Mouse (Mus musculus): Measurements from ENCODE around the gene Heatr3. TPM values are rescaled to one million over a fixed set of nuclear protein-coding genes. Genes with fewer than 3 reads are reported as not detected.

The Heatr3 gene
- polyA plus RNA-seq, 1 experiment from 2014 or later: 36.2 TPM

DNA sequence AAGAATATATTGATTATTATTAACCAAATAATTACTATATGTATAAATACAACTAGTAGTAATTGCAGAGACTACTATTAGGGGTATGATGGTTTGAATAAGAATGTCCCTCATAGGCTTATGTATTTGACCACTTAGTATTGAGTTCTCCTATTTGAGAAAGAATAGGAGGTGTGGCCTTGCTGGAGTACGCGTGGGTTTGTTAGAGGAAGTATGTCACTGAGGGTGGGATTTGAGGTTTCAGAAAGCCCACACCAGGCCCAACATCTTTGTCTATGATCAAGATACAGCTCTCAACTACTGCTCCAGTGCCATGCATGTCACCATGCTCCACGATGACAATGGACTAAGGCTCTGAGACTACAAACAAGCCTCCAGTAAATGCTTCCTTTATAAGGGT is 1.6 kb downstream of the Heatr3 start:
- 0 out of 2 replicates have a peak overlapping the region, but pooled peaks have one; percentile 26 for H3K9ac ChIP-seq
- no peak for ATAC-seq (ENCODE audit: low read depth)
- peaks cover 58% of the 10 kb centered on the region for H3K36me3 ChIP-seq
- peak overlapping the region; percentile 9 for H3K4me3 ChIP-seq
- WGBS: 93% methylated on average over 3 of the region's 3 CpGs
- H3K4me2 ChIP-seq: peak overlapping the region; percentile 81; the same call in 1 of the 2 replicates
- H3K4me1 ChIP-seq (replicated peaks): peaks cover 24% of the 10 kb centered on the region
- H3K27me3 ChIP-seq: no peaks in the 10 kb centered on the region
- no peaks in the 10 kb centered on the region for H3K9me3 ChIP-seq
- no peak overlapping the region for H3K27ac ChIP-seq (replicated peaks)

GRCm38 (mm10) chr8:88141629-88142028 is 4.0 kb downstream of the Heatr3 start:
- no peak for ATAC-seq (ENCODE audit: low read depth)
- Histone ChIP-seq H3K4me1 (replicated peaks) (peaks cover 24% of the 10 kb centered on the region), H3K27ac (replicated peaks) (no peak overlapping the region), H3K4me2 (no peak overlapping the region), H3K27me3 (no peaks in the 10 kb centered on the region), H3K9ac (no peak overlapping the region), H3K36me3 (peaks cover 60% of the 10 kb centered on the region), H3K9me3 (no peaks in the 10 kb centered on the region), H3K4me3 (no peak overlapping the region)
- 93% methylated on average over 3 of the region's 3 CpGs for whole genome bisulfite sequencing

GRCm38 (mm10) chr8:88144041-88144440 is 6.4 kb downstream of the Heatr3 start:
- Histone ChIP-seq H3K4me2 (no peak overlapping the region), H3K9ac (no peak overlapping the region), H3K4me1 (replicated peaks) (peaks cover 17% of the 10 kb centered on the region), H3K9me3 (no peaks in the 10 kb centered on the region), H3K36me3 (peaks cover 82% of the 10 kb centered on the region), H3K4me3 (no peak overlapping the region), H3K27ac (replicated peaks) (no peak overlapping the region), H3K27me3 (no peaks in the 10 kb centered on the region)
- 95% methylated on average over 5 of the region's 5 CpGs for WGBS
- no peak for ATAC-seq (ENCODE audit: low read depth)

DNA sequence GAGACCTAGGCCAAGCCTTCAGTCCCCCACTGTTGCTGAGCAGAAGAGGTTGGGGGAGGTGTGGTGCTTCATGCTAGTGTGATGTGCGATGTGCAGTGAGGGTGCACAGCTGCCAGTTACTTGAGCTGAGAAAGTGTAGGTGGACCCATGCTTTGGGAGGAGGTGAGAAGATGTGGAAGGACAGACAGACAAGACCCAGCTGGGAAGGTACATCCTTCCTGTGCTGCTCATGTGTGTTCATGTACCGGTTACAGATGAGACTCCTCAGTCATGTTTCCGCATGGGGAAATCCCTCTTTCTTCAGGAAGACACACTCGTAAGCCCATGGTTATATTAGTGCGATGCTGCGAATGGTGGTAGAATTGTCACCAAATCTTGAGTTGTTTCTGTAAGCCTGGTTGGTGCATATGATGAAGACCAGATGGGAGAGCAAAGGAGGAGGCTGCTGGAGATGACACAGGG is 13.3 kb downstream of the Heatr3 start:
- no peak overlapping the region for H3K4me3 ChIP-seq
- peaks cover 84% of the 10 kb centered on the region for H3K36me3 ChIP-seq
- no peak overlapping the region for H3K4me2 ChIP-seq
- no peak overlapping the region for H3K27ac ChIP-seq (replicated peaks)
- ATAC-seq (ENCODE audit: low read depth): no peak
- no peaks in the 10 kb centered on the region for H3K4me1 ChIP-seq (replicated peaks)
- H3K9me3 ChIP-seq: no peaks in the 10 kb centered on the region
- WGBS: 97% methylated on average over 6 of the region's 6 CpGs
- H3K9ac ChIP-seq: no peak overlapping the region
- no peaks in the 10 kb centered on the region for H3K27me3 ChIP-seq

DNA sequence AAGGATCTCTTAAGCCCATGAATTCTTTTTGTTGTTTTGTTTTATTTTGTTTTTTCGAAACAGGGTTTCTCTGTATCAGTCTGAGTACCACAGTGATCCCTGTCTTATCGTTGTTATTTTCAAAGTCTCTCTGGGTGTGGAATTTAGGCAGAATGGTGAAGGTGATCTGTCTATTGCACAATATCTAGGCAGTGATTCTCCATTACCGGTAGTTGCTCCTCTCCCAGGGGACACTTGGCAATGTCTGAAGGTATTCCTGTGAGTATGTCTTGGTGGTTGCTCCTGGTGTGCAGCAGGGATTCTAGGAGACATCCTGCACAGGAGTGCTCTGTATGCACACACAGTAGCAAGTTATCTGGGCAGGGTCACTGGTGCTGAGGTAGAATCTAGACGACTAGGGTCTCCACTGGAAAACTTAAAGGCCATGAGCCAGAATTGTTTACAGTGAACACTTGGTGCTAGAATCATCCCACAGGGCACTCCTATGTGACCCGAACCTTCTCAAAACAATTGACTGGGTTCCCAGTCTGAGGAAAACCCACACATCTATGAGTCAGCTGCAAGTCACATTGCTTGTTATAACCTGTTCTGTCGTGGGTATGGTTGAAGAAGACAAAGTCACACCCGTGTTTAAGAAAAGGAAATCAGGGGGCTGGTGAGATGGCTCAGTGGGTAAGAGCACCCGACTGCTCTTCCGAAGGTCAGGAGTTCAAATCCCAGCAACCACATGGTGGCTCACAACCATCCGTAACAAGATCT is 22.8 kb downstream of the Heatr3 start:
- no peak overlapping the region for H3K27ac ChIP-seq (replicated peaks)
- no peaks in the 10 kb centered on the region for H3K9me3 ChIP-seq
- H3K4me3 ChIP-seq: no peak overlapping the region
- no peak overlapping the region for H3K9ac ChIP-seq
- 89% methylated on average over 10 of the region's 10 CpGs for WGBS
- H3K36me3 ChIP-seq: peaks cover 91% of the 10 kb centered on the region
- H3K4me1 ChIP-seq (replicated peaks): no peaks in the 10 kb centered on the region
- no peak overlapping the region for H3K4me2 ChIP-seq
- H3K27me3 ChIP-seq: no peaks in the 10 kb centered on the region
- ATAC-seq (ENCODE audit: low read depth): no peak

DNA sequence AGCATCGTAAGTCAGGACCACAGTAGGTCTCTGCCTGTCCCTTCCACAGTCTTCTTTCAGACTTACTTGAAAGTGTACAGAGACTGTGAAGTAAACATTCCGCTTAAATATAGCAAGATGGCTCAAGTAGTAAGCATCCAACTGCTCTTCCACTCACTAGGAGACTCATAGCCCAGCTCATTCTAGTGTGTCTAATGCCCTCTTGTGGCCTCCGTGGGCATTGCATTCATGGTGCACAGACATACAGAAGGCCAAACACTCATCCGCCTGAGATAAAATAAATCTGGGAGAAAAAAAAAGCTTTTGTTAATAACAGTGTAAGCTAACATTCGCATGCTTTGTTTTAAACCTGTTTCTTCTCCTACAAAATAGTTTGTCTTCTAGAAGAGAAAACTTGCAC is 23.8 kb downstream of the Heatr3 start:
- 75% methylated on average over 5 of the region's 5 CpGs for WGBS
- Histone ChIP-seq H3K4me1 (replicated peaks) (no peaks in the 10 kb centered on the region), H3K27ac (replicated peaks) (no peak overlapping the region), H3K27me3 (no peaks in the 10 kb centered on the region), H3K4me2 (no peak overlapping the region), H3K4me3 (no peak overlapping the region), H3K9ac (no peak overlapping the region), H3K9me3 (no peaks in the 10 kb centered on the region), H3K36me3 (peaks cover 90% of the 10 kb centered on the region)
- no peak for ATAC-seq (ENCODE audit: low read depth)

DNA sequence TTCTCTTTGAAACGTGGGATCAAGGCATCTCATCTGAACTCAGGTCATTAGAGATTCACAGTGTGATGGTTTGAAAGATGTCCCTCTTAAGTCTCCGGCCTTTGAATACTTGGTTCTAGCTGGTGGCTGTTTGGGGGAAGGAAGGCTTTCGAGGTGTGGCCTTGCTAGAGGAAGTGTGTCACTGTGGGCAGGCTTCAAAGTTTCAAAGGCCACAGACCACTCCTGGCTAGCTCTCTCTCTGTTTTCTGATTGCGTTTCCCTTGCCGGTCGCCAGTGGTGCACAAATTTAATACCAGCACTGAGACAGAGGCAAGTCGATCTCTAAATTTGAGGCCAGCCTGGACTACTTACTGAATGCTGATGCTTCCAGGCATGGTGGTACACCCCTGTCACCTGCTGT is 37.6 kb downstream of the Heatr3 start:
- Histone ChIP-seq H3K36me3 (peaks cover 40% of the 10 kb centered on the region), H3K4me3 (no peak overlapping the region), H3K27me3 (no peaks in the 10 kb centered on the region), H3K4me1 (replicated peaks) (no peaks in the 10 kb centered on the region), H3K27ac (replicated peaks) (no peak overlapping the region), H3K9me3 (no peaks in the 10 kb centered on the region), H3K4me2 (no peak overlapping the region), H3K9ac (no peak overlapping the region)
- ATAC-seq (ENCODE audit: low read depth): no peak
- WGBS: 90% methylated on average over 7 of the region's 7 CpGs

- no peaks in the 10 kb centered on the region for H3K9me3 ChIP-seq
- H3K27ac ChIP-seq (replicated peaks): no peak overlapping the region
- H3K4me3 ChIP-seq: no peak overlapping the region
- H3K4me1 ChIP-seq (replicated peaks): no peaks in the 10 kb centered on the region
- H3K9ac ChIP-seq: no peak overlapping the region
- H3K27me3 ChIP-seq: no peaks in the 10 kb centered on the region
- WGBS: 91% methylated on average over 8 of the region's 8 CpGs
- peaks cover 25% of the 10 kb centered on the region for H3K36me3 ChIP-seq
- H3K4me2 ChIP-seq: no peak overlapping the region
- no peak for ATAC-seq (ENCODE audit: low read depth)
Measured at GRCm38 (mm10) chr8:88177291-88177690, 39.6 kb downstream of the Heatr3 start.

DNA sequence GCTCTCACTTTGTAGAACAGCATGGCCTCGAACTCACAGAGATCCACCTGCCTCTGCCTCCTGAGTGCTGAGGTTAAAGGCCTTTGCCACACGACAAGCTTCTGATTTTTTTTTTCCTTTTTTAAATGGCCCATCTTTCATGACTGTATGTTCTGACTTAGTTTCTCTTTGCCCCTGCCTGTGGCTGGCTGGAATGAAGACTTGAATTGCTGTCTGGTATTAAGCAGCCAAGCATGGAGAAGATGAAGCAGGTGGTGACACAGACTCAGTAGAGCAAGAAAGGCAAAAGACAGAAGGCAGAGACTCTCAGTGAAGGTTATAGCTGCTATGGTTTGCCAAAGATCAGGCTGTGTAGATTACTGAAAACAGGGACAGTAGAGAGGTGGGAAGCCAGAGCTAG is 45.5 kb downstream of the Heatr3 start:
- no peak overlapping the region for H3K27ac ChIP-seq (replicated peaks)
- no peaks in the 10 kb centered on the region for H3K36me3 ChIP-seq
- ATAC-seq (ENCODE audit: low read depth): no peak
- H3K9me3 ChIP-seq: no peaks in the 10 kb centered on the region
- H3K4me1 ChIP-seq (replicated peaks): no peaks in the 10 kb centered on the region
- WGBS: 72% methylated on average over 2 of the region's 2 CpGs
- H3K4me3 ChIP-seq: no peak overlapping the region
- no peak overlapping the region for H3K4me2 ChIP-seq
- no peak overlapping the region for H3K9ac ChIP-seq
- no peaks in the 10 kb centered on the region for H3K27me3 ChIP-seq

GRCm38 (mm10) chr8:88184914-88185313 is 47.3 kb downstream of the Heatr3 start:
- no peak for ATAC-seq (ENCODE audit: low read depth)
- H3K27ac ChIP-seq (replicated peaks): no peak overlapping the region
- WGBS: 90% methylated on average over 1 of the region's 1 CpGs
- no peaks in the 10 kb centered on the region for H3K27me3 ChIP-seq
- no peaks in the 10 kb centered on the region for H3K4me1 ChIP-seq (replicated peaks)
- no peak overlapping the region for H3K4me3 ChIP-seq
- H3K9me3 ChIP-seq: no peaks in the 10 kb centered on the region
- no peaks in the 10 kb centered on the region for H3K36me3 ChIP-seq
- H3K9ac ChIP-seq: no peak overlapping the region
- H3K4me2 ChIP-seq: no peak overlapping the region

- 84% methylated on average over 6 of the region's 6 CpGs for WGBS
- ATAC-seq (ENCODE audit: low read depth): no peak
Measured at GRCm38 (mm10) chr8:88185716-88186115, 48.1 kb downstream of the Heatr3 start.

GRCm38 (mm10) chr8:88197328-88197727 is 59.7 kb downstream of the Heatr3 start:
- Histone ChIP-seq H3K27ac (replicated peaks) (no peak overlapping the region), H3K9me3 (no peaks in the 10 kb centered on the region), H3K36me3 (no peaks in the 10 kb centered on the region), H3K4me3 (no peak overlapping the region), H3K9ac (no peak overlapping the region), H3K27me3 (no peaks in the 10 kb centered on the region), H3K4me2 (no peak overlapping the region), H3K4me1 (replicated peaks) (peaks cover 26% of the 10 kb centered on the region)
- ATAC-seq (ENCODE audit: low read depth): no peak
- WGBS: 66% methylated on average over 3 of the region's 3 CpGs

More at GRCm38 (mm10) chr8:88185716-88186115, 48.1 kb downstream of the Heatr3 start:
- Histone ChIP-seq H3K4me2 (no peak overlapping the region), H3K36me3 (no peaks in the 10 kb centered on the region), H3K9me3 (no peaks in the 10 kb centered on the region), H3K9ac (no peak overlapping the region), H3K4me1 (replicated peaks) (no peaks in the 10 kb centered on the region), H3K4me3 (no peak overlapping the region), H3K27ac (replicated peaks) (no peak overlapping the region), H3K27me3 (no peaks in the 10 kb centered on the region)

- under 1% methylated on average over 10 of the region's 10 CpGs for WGBS
- Histone ChIP-seq H3K27me3 (no peaks in the 10 kb centered on the region), H3K9me3 (no peaks in the 10 kb centered on the region), H3K4me2 (peak overlapping the region; percentile 89), H3K4me3 (peak overlapping the region; percentile 91), H3K9ac (peak overlapping the region; percentile 91), H3K4me1 (replicated peaks) (peaks cover 38% of the 10 kb centered on the region), H3K27ac (replicated peaks) (peak overlapping the region; percentile 98), H3K36me3 (no peaks in the 10 kb centered on the region)
- no peak for ATAC-seq (ENCODE audit: low read depth)
Measured at GRCm38 (mm10) chr8:88198551-88198944, 60.9 kb downstream of the Heatr3 start.
